Mouse (Mus musculus): ENCODE data around the gene Stx1b.

- TF ChIP-seq CTCF (IDR thresholded peaks at IDR 0.05; ENCODE audit: low read depth) (no peak), EP300 (IDR thresholded peaks at IDR 0.05; ENCODE audit: low read depth) (no peak)
Measured at GRCm38 (mm10) chr7:127809846-127810245, 14.5 kb downstream of the Stx1b start.

Measured in liver, embryonic 14.5 days (tissue).